Mouse (Mus musculus): ENCODE measurements around the gene Srsf2.
"Not testable (repeated sequence)": the region's sequence is repeated elsewhere in the genome, so short reads cannot be mapped to it uniquely, and the experiment has no call there.

Gene Srsf2

DNA sequence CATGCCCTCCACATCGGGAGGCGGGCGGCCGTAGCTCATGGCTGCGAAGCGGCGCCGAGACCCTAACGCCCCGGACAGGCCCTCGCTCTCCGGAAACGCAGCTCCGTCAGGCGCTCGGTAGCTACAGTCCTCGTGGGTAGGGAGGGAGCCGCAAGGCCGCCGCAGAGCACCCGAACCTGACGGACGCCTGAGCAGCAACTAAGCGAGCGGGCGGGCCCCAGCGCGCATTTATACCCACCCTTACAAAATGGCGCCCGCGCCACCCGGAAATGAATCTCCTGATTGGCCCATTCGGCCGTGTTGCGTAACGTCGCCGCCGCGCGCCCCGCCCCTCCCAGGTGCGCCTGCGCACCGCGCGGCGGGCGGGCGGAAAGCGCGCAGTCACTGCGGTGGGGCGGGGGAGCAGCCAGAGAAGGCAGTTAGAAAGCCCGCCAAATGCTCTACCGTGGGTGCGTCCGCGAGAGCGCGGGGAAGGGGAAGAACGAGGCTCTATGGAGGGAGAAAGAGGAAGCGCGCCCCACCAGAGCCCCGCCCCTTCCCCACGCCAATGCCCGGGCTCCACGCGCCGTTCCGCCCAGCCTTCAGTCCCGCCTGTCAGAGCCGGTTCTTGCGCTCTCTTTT, at the start of gene Srsf2:
Gene Srsf2 (minus strand): TSS at position 204 of the 621 bp plus-strand sequence.
- peak; percentile 98 for DNase-seq (ENCODE audit: extremely low spot score, low spot score)

DNA sequence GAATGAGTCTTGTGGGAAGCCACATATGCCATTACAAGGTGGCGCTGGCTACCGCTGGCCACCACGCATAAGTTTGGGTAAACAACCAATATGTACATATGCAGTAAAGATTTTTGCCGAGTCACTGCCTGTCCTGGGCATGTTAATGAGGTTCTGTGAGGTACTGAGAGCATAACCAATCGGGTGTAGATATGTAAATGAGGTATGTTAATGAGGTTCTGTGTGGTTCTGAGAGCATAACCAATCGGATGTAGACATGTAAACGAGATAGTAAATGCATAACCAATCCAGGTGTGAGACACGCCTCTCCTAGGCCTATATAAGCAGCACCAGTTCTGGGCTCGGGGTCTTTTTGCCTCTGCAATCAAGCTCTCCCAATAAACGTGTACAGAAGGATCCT, 49.7 kb upstream of the Srsf2 start:
- not testable (repeated sequence) for DNase-seq (ENCODE audit: extremely low spot score, low spot score)

DNA sequence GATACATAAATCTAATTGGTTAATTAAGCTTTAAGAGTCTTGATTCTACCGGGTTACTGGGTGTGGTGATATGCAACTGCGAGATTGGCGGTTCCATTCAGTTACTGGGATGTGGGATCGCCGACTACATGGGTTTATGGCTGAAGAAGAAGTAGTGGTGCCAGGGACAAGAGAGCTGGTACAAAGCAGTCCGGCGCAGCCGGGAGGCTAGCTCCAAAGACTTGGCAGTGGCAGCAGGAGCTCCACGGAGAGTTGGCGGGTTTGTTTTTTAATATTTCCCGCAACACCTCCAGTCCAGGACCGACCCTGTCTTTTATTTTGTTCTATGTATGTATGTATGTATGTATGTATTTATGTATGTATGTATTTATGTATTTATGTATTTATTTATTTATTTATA, 46.4 kb upstream of the Srsf2 start:
- no peak for DNase-seq (ENCODE audit: extremely low spot score, low spot score)

DNA sequence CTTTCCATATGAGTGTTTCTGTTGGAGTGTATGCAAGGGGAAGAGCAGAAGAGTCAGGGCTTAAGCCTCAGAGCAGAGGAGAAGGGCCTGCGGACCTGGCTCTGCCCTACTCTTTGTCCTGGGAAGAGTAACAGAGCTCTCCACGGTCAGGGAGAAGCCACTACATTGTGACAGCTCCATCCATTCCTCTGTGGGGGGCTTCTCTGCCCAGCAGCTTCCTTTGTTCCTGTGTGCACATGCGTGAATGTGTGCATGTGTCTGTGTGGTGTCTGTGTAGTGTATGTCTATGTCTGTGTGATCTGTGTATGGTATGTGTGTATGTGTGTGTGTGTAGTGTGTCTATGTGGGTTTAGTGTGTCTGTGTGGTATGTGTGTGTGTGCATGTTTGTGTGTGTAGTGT, 42.5 kb upstream of the Srsf2 start:
- no peak for DNase-seq (ENCODE audit: extremely low spot score, low spot score)

DNA sequence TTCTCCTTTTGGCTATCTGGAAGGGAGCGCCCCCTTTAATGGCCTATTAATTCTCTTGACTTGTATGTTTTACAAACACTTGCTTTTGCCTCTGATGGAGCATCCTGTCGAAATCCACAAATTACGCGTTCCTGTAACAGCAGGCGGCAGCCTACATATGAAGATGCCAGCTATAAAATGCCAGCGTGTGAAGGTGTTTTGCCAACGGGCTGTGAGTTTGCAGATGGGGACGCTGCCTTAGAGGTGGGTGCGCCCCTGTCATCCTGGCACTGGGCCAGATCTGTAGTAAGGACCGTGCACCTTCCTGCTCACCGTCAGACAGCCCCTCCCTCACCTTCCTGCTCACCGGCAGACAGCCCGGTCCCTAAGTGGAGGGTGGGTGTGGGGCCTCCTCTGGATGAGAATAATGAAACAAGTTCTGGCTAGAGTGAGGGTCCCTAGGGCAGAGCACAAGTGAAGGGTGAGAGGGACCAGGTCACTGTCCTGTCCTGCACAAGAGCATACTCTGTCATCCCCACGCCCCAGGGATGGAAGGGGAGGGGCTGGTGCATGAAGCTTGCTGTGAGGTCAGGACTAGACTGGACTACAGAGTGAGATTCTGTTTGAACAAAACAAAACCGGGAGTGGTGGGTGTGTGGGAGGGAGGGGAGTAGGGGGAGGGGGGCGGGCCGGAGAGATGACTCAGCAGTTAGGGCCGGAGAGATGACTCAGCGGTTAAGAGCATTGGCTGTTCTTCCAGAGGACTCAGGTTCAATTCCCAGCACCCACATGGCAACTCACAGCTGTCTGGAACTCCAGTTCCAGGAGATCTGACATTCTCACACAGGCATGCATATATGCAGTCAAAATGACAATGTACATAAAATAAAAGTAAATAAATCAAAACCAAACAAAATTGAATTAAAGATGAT, 40.9 kb upstream of the Srsf2 start:
- no peak for DNase-seq (ENCODE audit: extremely low spot score, low spot score)

DNA sequence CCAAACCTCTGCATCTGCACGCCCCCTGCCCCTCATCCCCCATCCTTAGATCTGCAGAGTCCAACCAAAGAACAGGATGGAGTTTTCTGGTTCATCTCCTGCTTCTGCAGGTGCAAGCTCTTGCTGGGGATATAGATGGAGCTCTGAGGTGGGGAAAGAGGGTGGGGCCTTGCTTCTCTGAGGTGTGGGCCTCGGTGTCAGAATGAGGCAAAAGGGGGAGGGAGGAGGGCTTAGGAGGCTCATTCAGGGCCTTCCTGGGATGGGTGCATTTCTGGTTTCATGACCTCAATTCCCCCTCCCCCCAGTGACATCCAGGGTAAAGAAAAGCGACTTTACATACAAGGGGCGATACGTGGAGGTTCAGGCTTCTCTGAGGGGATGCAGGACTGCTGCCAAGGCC, 34.2 kb upstream of the Srsf2 start:
- no peak for DNase-seq (ENCODE audit: extremely low spot score, low spot score)

DNA sequence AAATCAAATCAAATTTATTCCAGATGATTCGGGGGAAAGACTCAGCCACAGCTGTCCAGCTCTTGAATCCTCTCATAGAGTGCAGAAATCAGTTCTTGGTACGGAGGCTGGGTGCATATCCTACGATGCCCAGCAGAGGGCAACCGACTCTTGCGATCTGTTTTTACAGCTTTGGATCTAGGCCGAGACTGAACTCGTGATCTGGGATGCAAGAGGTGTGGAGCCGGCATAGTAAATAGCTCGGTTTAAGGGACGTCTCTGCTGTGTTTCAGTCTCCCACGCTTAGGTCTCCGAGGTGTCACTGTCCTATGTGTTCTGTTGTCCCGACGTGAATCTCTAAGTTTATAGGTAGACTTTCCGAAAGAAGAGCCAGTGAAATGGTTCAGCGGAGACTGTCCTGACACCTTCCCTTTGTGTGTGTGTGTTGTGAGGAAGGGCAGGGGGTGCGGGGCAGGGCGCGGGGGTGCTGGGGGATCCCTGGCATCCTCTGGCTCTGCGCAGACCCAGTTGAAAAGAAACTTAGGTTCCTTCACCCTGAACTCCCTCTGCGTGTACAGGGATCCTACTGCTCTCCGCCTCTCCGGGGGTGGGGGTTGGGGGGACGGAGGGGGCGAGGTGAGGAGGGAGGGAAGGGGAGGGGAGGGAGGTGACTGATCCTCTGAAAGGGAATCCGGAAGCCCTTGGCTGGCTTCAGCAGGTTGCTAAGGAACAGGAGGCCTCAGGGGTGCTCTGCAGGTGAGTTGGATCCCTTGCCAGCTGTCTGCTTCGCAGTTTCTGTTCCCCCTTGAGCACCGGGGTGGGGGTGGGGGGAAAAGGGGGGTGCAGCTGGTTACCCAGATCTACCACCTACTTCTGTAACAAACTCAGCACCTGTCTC, 32.6 kb upstream of the Srsf2 start:
- peak; percentile 86 for DNase-seq (ENCODE audit: extremely low spot score, low spot score)

DNA sequence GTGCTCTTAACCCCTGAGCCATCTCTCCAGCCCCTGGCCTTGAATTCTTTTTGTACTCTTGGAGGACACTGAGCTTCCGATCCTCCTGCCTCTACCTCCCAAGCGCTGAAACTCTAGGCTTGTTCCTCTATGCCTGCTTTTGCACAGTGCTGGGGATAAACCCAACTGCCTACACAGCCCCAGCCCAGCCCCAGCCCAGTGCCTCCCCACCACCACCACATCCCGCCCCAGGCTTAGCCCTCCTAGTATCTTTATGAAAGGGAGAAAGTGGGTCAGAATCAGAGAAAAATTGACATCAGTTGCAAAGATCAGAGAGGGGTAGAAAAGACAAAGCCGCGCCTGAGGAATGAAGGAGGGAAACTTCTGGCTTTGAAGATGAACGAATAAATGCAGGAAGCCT, 31.2 kb upstream of the Srsf2 start:
- no peak for DNase-seq (ENCODE audit: extremely low spot score, low spot score)

DNA sequence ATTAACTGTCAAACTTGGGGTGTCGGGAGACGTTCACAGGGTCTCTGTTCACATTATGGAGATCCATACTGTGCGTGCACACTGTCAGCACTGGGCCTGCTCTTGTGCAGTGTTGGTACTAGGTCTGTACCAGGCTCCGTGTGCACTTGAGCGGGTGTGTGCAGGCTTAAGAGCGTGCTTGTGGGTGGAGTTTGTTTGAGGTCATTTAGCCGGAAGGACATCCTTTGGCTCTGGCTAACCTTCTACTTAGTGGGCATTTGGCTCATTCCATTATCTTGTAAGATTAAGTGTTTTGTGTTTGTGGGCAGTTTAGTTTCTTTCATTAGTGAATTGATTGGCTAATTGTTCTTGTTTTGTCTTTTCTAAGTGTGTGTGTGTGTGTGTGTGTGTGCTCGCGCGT, 29.6 kb upstream of the Srsf2 start:
- DNase-seq (ENCODE audit: extremely low spot score, low spot score) = no peak

DNA sequence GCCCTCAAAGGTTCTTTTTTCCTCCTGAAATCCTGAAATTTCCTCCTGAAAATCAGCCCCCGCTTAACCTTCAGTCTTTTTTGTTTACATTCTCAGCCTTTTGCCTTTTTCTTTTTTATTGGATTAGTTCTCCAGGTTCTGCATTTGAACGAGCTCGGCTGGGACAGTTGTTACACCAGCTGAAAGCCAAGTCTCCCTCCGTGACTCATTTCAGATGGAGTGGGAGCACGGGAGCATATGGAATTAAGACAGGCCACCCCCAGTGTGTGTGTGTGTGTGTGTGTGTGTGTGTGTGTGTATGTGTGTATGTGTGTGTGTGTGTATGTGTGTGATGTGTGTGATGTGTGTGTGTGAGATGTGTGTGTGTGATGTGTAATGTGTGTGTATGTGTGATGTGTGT, 28.5 kb upstream of the Srsf2 start:
- DNase-seq (ENCODE audit: extremely low spot score, low spot score) = no peak

DNA sequence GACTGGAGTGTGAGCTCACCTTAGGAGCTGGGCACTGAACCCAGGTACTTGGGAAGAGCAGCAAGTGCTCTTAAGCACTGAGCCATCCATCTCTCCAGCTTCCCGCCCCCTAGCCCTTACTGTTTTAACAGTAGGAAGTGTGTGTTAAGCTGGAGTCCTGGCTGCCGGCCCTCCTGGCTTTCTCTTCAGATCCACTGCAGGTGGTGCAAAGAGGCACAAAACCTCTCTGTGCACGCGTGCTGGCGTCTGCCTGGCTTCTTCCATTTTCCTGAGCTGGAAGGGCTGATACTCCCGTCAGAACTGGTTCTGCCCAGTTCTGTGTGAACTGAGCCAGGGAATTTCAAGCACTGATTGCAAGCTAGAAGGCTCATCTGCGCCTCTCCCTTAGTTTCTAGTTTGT, 27.9 kb upstream of the Srsf2 start:
- no peak for DNase-seq (ENCODE audit: extremely low spot score, low spot score)

DNA sequence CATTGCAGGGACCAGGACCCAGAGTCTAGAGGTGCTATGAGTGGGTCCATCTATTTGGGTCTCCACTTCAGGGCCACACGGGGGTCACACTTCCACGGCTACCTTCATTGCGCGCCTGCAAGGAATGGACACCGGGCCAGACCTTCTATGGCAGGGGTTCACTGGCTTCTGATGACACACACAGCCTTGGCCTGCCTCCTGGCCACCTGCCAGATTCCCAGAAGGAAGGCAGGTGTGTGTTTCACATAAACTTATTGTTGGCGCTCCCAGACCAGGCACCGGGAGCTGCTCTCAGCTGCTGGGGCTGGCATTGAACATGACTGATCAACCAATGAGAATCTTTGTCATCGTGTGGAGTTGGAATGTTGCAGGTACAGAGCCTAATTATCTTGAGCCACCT, 25.6 kb upstream of the Srsf2 start:
- DNase-seq (ENCODE audit: extremely low spot score, low spot score) = no peak

DNA sequence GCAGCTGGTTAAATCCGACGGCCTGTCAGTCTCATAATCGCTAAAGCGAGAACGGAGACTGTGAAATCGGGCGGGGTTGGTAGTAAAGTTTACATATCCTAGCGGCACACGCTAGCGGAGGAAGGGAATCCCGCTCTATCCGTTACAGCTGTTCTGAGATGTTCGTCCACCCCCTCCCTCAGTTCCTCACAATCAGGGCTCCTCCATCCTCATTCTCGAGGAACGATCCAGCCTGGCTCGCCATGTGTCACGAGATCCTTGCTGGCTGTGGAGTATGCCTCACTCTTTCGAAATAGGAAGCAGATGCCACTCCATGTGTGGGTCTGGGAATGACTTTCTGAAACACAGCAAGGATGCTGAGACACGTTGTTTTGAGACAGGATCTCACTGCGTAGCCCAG, 21.1 kb upstream of the Srsf2 start:
- DNase-seq (ENCODE audit: extremely low spot score, low spot score) = no peak

DNA sequence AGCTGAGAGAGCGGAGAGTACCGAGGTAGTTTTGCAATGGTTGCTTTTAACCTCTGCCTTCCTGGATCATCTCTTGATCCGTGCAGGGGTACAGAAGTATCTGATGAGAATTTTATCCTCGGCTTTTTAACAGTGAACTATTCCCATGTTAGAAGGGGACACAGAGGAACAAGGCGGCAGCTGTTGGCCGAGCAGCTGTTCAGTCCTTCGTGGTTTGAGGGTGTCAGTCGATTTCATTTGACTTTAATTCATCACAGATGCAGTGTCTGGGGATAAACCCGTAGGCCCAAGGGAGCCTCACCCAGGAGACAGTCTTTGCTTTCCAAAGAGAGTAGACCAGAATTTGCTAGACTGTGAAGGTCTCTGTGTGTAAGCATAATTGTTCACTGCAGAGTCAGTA, 18.6 kb upstream of the Srsf2 start:
- no peak for DNase-seq (ENCODE audit: extremely low spot score, low spot score)

DNA sequence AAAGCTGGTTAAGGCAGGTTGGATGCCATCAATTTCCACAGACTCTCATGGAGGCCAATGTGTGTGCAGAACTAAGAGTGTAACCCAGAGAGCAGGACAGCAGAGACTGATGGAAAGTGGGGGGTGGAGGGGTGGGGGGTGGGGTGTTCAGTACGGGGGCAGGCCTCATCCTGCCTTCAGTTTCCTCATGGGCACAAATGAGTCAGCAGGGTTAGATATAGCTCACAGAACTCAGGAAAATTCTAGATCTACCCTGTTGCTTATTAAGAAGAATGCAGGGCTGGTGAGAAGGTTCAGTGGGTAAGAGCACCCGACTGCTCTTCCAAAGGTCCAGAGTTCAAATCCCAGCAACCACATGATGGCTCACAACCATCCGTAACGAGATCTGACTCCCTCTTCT, 16.7 kb upstream of the Srsf2 start:
- no peak for DNase-seq (ENCODE audit: extremely low spot score, low spot score)

DNA sequence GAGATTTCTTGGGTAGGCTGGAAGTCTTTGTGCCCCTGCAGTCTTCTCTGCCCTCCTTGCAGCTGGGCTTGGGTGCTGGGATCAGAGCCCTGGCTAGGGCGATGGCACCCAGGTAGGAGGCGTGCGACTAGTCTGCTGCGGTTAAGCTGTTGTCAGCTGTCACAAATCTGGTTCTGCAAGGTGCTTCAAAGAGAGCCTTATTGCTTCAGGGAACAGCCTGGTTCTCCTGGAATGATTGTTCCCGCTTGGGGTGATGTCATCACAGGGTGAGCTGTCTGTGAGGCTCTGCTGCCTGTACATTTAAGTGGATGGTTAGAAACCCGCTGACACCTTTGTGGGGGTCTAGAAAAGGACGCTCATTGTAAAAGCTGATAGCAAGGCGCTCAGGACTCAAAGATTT, 16.3 kb upstream of the Srsf2 start:
- DNase-seq (ENCODE audit: extremely low spot score, low spot score) = no peak

DNA sequence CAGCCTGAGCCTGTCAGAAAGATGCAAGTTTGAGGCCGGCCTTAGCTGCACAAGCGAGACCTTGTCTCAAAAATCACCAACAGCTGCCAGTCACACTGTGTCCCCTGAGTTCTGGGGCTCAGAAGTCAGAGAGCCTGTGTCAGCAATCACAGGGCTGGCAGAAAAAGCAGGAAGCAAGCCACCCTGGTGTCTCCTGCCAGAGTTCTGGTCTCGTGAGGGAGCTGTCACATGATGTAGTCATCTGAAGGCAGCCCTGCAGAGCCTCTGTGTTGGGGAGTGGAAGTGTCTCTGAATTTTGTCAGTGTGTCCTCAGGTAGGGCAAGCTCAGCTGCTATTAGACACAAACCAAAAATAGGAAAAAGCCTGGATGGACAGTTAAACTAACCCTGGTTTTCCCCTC, 15.2 kb upstream of the Srsf2 start:
- DNase-seq (ENCODE audit: extremely low spot score, low spot score) = no peak

DNA sequence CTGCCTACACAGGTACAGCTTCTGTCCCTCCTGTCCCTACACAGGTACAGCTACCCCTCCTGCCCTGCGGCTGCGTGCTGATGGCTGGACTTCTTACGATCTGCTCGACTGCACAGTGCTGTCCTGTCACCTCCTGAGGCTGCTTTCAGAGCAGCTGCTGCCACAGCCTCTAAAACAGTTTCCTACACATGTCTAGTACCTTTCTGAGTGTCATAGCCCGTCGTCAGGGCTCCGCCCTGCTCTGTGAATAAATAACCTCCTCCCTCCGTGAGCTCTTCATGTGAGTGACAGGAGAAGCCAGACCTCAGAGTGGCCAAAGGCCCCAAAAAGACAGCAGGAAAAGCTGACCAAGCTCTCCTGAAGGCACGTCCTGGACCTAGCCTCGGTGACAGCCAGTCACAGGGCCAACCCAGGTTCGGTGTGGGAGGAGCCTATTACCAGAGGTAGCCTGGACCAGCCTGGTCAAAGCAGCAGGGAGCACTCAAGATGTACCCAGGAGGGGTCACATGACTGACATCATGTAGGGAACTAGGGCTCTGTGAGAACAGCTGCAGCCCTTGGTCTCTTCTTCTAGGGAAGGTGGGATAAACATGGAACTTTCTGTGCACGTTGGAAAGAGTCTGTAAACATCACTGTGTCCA, 13.2 kb upstream of the Srsf2 start:
- DNase-seq (ENCODE audit: extremely low spot score, low spot score) = no peak

DNA sequence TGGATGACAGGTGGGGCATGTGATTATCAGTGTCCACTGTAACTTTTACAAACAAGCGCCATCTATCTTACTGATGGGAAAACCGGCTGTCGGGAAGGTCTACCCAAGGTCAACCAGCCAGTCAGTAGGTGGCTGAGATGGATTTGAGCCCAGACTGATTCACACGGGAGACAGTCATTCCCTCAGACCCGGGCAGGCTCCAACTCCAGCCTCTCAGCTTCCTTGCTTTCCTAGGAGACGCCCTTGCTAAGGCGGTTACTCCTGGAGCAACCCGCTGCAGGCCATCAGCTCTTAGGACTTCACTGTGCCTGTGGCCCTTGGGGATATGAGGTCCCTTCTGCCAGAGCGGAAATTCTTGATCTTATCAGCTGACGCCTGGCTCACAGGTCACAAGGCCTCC, 11.6 kb upstream of the Srsf2 start:
- DNase-seq (ENCODE audit: extremely low spot score, low spot score) = no peak

DNA sequence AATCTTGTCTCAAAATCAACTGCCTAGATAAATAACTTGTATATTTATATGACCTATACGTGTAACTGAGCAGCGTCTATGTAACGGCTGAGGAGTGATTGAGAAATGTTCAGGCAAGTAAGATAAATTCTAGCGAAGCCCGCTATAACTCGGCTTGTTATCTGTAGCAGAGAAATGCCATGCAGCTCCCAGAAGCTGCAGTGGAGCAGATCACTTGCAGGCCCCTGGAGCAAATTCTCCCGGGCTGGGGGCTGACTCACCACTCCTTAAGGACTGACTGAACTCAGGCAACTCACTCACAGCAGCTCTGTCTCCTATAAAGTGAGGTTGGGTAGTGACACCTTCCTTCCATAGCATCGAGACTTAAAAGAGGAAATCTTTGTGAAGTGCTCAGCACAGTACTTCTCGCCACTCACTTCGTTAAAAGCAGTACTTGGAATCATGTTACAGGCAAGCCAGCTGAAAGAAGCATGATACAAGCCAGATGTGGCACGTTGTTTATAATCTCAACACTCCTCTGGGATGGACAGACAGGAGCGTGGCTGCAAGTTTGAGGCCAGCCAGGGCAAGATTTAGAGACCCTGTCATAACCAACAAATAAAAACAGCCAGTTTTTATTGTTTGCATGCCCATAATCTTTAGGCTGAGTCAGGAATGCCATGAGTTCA, 4.4 kb upstream of the Srsf2 start:
- no peak for DNase-seq (ENCODE audit: extremely low spot score, low spot score)

DNA sequence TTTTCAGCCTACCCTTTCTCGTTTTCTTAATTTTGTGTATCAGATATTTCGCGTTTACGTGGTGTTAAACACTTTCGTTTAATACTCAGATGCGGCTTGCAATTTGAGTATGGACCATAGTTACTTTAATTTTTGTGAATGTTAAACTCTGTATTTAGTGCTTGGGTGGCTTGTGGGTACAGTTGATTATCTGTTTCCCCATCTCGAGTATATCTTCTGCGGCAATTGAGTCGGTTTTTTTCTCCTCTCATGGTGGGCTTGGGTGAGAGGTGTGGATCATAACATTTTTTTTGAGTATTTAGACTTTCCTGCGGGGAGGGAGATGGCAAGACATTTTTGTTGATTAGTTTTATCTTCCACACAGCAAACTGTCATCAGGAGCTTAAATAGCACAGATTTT, 1.4 kb upstream of the Srsf2 start:
- no peak for DNase-seq (ENCODE audit: extremely low spot score, low spot score)

Data from neural tube, embryonic 10.5 days (tissue).